Mouse (Mus musculus) gastrocnemius, postnatal 4 days (tissue): Measurements from ENCODE around the gene Chn2. TPM values are rescaled to one million over a fixed set of nuclear protein-coding genes. Genes with fewer than 3 reads are reported as not detected.

ENCODE experiments used
- DNase-seq, 2 experiments: peaks; one replicate each; pipeline ENCODE4 v3.0.0; 2021 to 2022; ENCODE audit warnings: low spot score in 2 of 2, mixed read lengths in 2 of 2
- total RNA-seq, 2 experiments: library from RNA; stranded (reverse); gene quantifications; 2 replicates each; pipeline ENCODE4 v1.2.3; 2021

Gene Chn2
- total RNA-seq, 2 experiments from 2014 or later, result 9.6 to 9.8 TPM

DNA sequence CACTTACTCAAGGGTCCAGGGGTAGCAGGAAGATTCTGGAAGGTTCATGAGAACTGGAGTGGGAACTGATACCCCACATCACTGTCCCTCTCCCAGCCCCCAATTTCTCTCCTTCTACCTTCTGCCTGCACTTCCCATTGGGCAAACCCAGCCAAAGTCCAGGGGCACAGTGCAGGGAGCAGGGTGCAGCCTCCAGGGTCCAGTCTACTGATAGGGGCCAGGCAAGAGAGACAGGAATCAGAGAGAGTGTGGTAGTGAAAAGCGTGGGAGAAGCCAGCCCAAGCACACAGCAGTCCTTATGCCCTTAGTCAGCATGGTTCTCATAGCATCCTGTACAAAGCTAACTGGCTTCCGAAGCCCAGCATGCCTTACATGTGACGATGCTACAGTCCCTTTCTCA is 187.7 kb downstream of the Chn2 start:
- DNase-seq, result no peak

DNA sequence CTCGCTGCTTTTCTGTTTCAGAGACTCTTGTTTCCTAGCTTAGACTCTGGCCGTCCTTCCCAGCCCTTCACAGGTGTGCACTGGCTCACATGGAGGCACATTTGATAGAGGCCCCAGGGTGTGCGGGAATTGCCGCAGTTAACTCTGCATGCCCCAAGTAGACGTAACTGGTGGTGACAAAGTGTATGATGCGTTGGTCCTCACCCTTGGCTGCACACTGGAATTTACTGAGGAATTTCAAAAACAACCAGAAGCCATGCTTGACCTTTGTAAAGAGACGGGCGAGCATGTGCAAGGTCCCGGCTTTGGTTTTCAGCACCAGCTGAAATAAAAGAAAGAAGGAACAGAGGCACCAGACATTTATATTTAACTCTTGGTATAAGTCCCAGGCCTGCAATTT is 189.1 kb downstream of the Chn2 start:
- DNase-seq, result no peak

DNA sequence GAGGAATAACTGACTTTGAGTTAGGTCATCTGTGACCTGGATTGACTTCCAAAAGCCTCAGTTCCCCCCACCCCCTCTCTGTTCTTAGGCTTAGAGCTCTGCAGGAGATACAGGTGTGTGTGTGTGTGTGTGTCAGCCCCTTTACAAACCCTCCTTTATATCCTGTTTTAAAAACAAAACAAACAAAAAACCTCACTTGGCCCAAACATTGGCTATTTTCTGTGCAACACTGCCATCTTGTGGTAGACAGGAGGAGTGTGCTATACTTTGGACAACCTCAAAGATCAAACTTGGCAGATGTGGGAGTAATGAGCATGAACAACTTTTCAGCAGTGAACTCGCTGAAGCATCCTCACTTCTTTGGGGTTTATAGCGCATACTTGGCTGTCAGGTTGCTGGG is 189.5 kb downstream of the Chn2 start:
- DNase-seq, result peak in 1 of 2 experiments; percentile 29

DNA sequence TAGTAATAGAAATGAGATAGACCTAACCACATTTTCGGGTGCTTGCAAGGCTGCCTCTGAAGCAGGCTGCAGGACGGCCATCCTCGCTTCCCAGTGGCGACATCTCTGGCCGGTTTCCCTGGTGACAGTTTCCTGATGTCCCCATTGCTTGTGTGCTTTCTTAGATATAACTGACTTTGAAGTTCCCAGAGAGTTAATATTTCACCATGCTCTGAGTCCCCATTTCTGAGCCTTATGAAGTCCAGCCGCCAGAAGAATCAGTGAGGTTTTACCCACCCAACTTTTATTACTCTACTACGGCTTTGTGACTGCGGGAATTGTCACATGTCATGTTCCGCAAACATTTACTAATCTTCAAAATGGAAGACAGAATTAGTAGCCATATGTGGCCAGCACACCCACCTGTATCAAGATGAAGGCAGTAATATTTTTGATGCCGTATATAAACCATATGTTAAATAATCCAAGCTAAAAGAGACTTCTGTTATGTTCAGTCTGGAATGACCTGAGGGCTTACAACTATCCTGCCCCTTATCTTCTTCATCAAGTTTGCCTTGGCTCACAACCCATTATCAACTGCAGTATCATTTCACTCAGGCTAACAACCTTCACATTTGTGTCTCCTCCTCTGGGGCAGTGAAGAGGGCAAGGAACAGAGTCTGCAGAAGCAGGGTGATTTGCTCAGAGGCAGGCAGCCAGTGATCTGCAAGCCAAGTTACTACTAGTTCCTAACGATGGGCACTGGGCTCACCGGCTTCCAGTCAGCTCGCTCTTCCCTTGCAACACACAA is 192.6 kb downstream of the Chn2 start:
- DNase-seq, result no peak

DNA sequence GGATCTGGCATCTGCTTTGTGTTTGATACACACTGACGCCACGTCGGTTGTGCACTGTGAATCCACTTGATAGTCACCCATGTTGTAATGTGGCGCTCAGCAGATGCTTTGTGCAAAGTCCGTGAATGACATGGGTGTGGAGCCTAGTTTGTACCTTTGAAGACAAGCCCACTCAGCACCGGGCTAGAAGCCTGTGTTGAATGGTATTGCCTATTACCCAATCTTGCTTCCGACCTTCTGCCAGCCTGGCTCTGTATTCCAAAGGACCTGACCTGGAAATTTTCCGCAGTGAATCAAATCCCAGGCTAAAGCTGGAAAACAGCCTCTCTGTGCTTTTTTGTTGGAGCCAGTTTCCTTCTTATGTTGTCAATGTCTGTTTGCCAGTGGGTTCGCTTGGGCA is 197.1 kb downstream of the Chn2 start:
- no peak for DNase-seq

DNA sequence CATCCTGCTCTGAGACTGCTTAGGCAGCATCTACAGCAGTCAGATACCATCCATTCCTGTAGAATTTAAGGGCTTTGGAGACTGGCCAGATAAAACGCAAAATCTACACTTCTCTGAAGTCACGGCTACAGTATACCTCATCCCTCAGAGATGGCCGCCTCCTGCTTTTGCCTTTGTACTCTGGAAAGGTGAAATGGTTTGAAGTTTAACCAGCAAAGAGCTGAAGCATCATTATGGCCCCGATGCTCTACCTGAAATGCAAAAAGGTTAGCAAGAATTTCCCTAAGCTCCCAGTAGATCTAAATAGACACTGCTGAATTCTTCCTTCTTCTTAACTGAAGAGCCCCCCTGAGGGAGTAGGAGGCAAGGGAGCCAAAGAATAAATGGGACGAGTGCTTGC is 202.4 kb downstream of the Chn2 start:
- no peak for DNase-seq

DNA sequence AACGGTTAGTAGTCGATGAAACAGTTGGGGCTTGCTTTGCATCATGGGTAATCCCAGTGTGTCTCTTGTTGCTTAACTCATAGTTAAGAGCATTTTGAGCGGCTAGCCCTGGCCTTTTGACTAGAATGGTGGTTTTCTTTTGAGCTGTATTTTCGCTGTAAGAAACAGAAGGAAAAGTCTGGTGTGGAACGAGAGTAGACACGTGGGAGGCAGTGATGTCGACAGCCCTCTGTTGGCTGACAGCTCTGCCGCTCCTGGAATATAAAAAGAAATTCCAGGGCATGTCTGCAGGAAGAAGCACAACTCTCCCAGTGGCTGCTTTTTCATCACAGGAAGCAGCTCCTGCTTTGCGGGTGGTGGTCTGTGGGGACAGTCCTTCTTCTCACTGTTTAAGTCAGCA is 202.9 kb downstream of the Chn2 start:
- no peak for DNase-seq

DNA sequence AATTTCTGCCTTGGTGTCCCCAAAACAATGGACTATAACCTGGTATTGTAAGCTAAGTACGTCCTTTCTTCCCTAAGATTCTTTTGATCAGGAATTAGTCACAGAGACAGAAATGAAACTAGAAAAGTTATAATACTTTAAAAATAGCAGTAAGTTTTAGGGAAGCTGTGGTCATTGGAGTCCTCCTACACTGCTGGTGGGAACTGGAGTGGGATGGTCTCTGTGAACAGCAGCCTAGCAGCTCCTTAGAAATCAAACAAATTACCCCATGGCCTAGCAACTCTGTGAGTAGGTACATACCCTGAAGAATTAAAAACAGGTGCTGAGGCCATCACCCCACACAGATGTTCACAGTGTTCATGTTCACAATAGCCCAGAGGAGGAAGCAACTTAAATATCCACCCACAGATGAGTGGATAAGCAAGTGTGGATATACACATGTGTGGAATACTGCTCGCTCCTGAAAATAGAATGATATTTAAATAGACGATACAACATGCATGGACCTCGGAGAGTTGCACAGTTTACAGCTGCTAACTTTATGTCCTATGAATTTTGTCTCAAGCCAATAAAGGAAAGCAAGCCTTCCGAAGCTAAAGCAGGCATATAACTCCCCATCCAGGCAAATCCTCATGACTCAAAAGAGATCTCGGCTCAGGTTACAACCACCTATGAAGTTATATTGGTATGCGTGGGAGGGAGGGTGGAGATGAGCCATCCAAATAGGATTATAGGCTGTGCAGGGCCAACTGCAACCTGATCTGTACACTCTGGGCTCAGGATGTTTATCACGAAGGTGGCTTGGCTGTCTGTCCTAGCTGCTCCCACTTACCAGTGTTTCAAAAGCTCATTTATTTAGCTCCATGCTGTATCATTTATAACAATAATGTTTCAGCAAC is 209.2 kb downstream of the Chn2 start:
- DNase-seq, result no peak

DNA sequence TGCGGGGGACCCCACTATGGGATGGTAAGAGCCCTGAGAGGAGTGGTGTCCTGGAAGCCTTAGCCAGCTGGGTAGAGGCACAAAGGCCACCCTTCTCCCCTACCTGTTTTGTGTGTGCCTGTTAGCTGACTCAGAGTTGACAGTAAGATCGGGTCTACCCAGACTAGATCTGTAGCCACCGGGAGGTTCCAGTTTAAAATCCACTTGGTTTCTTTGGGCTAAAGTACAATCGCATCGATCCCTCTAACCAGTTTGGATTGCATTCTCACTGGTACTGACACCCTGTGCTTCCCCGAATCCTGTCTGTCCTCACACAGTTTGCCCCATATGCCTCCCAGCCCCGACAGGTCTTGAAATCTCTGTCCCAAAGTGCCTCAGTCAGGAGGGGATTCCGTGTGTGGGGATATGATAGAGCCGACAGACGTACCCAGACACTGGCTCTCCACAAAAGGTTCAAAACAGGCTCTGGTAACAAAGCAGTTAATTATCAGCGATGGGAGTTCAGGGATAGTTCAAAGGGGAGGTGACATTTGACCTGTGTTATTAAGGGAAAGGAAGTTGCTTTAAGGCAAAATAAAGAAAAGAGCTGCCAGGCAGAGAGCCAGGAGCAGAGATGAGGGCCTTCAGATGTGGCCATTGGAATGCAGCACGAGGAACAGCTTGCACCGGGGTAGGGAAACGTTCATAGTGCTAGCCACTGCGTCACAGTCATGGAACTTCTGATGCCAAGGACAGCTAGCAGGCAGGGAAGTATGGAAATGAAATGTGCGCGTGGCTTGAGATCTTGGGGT is 212.2 kb downstream of the Chn2 start:
- DNase-seq, result no peak

DNA sequence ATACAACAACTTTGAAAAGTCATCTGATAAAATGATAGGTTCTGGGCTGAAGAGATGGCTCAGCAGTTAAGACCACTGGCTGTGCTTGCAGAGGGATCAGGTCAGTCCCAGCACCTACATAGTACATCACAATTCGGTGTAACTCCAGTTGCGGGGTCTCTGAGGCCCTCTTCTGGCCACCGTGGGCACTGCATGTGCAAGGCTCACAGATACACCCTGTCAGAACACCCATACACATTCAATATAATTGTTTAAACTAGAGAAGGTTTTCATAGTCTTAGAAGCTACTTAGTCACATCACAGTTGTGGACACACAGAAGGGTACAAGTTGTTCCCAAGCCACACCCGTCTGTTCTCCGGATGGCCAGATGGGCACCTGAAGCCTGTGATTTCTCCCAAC is 213.9 kb downstream of the Chn2 start:
- DNase-seq, result no peak

DNA sequence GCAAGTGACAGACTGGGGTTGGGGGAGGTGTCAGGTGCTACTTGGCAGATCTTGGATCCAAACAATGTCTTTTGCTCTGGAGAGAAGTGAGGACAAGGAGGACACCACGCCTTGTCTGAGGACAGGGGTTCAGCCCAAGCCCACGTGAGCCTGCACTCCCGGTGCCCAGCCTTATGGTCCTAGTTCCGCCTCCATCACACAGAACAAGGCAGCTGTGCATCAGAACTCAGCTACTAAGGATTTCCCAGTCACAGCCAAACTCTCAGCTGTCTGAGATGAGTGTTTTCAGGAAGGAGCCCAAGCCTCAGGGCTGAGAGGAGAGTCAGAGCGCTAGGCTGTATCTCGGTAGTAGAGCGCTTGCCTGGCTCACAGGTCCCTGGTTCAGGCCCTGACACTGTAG is 214.5 kb downstream of the Chn2 start:
- DNase-seq, result no peak

DNA sequence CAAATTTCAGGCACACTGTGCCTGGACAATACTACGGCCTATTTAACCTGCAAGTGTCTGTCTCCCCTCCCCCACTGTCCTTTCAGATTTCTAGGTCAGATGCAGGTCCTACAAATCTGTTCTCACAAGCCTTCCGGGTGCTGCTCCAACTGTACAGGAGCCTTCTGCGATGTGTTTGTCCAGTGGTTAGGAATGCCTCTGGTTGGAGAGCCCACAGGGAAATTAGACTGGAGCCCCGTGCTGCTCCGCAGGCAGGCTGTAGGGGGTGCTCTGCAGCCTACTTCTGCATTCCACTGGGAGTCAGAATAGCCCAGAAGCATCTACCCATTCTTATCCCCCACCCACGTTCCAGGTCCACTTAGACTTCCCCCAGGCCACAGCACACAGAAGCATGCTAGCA is 215.4 kb downstream of the Chn2 start:
- DNase-seq, result no peak

DNA sequence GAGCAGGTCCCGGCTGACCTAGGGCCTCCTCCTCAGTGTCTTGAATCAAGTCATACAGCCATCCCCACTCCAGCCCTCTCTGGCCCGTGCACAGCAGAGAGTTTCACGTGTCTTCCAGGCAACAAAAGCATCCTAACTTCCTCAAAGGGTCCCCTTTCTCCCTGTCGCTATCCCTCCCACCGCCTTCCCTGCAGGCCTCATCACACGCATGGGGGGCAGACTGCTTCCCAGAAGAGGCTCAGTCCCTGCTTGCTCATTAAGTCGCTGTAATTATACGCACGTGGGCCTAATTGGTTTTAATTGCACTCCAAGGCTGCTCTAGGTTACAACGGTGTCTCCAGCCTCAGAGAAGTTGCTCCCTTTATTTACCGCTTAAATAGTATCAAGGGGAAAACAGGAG is 216.0 kb downstream of the Chn2 start:
- no peak for DNase-seq

DNA sequence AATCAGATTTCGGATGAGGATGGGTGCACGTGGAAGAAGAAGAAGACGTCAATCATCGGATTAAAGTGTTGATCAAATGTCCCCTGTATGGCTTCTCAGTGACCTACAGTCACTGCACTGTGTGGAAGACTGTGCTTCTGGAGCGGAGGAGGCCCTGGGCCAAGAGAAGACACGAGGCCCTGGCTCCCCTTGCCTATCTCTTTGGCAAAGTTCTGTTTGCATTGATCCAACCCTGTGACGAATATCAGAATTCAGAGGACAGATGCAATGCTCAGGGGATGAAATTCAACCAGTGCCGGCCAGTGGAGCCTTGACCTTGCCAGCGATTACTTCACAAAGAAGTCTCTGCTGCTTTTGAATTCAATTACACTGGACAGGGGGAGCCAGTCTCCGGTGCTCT is 217.0 kb downstream of the Chn2 start:
- no peak for DNase-seq

DNA sequence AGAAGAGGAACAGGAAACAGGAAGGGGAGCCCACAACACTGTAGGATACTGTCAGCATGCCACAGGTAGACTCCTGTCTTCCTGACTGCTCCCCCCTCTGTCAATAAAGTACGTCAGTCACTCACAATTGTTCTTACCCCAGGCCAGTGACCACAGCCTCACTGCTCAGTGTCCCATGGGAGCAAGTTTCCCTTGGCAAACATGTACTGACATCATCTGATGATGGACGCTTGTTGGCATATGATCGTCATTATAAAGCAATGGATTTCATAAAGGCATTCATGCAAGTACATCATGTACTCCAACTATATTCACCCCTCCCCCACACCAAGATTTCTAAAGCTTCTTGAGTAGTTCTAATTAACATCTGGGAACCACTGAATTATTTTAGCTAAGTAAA is 218.2 kb downstream of the Chn2 start:
- DNase-seq, result no peak

DNA sequence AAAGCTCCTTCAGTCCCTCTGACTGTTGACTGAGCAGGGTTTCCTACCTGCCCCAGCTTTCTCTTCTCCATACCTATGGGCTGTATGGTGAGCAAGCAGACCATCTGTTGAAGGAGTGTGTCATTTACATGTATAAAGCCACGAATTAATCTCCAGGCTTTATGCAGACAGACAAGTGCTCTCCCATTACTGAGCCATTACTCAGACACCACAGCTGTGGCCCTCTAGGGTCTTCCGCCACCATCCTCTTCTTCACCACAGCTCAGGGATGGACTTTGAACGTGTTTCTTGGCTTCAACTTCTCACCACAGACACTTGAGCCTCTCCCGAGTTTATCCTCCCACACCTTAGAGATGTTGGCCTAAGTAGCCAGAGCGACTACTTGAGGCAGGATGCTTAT is 219.1 kb downstream of the Chn2 start:
- no peak for DNase-seq

DNA sequence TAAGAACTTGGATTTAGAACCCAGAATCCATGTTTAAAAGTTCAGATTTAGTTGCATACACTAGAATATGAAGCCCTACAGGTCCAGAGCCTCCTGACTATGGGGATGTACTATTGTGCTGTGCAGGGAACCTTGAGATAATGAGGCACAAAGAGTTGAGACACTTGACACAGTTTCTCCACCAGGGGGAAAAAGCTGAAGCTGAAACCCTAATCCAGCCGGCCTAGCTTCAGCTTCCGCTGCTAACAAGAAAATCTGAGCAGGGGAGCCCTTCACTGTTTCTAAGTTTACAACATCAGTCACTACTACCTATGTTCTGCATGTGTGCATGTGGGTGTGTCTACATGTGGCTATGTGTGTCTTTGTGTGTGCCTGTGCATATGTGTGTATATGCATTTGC is 223.4 kb downstream of the Chn2 start:
- DNase-seq, result no peak

DNA sequence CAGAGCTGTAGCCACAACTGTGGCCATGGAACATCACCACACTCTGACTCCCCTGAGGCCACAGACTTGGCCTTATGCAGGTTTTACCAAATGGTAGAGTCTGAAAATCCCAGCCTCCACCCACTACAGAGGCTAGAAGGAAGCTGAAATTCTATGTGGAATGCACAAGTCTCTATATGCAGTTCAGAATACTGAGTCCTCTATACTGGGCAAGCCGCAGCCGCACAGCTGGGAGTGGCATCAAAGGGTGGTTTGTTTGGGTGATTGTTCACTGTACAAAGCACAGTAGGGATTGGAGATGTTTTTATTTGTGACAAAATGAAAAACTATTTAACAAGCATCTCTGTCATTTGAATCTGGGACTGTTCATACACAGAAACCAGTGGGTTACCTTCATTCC is 224.5 kb downstream of the Chn2 start:
- no peak for DNase-seq

DNA sequence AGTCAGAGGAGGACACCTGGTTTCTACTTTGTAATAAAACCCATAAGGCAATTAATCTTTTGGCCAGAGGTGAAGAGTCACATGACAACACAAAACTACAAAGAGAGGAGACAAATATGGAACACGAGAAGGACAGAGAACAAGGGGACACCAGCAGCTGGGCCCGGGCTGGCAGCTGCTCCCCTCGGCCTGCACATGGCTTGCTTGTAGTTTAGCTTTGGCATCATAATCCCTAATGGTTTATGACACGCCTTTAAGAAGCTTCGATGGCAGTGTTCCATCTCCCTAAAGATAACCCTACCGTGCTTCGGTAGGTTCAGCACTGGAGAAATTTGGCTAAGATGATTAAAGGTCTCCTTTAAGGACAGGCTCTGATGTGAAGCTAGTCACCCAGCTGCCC is 225.2 kb downstream of the Chn2 start:
- DNase-seq, result no peak

DNA sequence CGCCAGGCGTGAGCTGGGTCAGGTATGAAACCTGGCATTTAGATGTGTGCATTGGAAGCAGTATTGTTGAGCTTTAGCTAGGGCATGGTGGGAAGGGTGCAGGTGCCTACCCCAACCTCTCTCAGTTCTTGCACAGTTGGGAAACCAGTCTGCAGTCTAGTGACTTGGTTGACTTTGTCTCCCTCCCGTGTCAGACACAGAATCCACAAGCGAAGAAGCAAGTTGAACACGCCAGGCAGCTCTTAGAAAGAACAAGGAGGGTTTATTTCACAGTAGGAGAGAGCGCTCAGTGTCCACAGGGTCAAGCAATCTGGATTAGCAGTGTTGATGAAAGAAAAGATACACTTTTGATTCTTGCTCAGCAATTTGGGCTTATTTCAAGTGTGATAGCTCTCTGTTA is 226.0 kb downstream of the Chn2 start:
- no peak for DNase-seq

DNA sequence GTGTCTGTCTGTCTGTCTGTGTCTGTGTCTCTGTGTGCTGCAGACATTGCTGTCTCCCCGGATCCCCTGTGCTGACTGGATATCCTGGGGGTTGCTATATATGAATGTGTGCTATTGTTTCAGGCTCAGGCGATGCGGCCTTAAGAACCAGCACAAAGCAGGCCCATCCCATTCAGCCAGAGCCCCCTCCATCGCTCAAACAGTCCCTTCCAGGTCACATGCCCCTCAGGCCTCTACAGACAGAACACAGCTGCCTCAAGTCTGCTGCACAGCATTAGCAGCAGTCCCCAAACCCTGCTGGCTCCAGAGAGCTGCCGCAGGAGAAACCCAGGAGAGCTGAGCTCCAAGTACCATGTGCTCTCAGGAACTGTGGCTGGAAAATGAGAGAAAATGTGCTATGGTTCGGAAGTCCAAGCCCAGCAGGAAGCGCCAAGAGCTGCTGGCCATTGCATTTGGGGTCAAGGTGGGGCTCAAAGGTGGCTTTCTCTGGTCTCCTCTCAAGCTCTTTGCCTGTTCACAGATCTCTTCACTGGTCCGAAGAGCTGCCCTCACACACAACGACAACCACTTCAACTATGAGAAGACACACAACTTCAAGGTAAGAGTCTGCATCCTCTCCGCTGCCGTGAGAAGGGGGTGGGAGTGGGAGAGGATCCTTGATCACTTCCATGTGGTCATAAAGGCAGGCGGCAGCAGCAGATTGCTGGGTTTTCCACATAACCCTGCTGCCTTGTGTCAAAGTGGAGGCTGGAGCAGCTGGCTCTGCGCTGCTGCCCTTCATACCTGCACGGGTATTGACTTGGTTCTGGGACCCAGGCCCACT is 233.4 kb downstream of the Chn2 start:
- no peak for DNase-seq
